ENCODE assay signal across 11 mouse cellular contexts in the genomic region with DNA sequence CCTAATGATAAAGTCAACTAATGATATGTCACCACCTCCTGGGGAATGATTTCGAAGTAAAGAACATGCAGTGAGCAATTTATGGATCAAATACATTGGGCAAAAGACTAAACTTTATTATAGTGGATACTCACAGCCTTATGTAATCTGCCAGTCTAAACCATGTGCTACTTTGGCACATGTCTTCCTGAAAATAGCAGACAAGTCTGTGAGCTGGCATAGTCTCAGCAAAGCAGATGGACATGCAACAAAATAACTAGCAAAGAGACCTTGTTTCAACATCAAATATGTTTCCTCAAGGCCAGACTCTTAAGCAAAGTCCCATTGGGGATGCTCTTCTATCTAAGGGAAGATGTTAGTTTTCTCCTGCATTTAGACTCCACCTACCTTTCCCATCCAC.
DNase-seq lines count a peak whose midpoint lies in the region.
"Had no signal": no experiment of that assay in that cellular context is flagged by ENCODE, and none has a peak within 500 bp of the region (broad histone marks: within the 10 kb centered on the region; RNA-seq: fewer than 3 reads in every experiment).

No protein-coding gene starts in this region.

- intact Hi-C loops in left cerebral cortex, postnatal 4 days (cut with DNase I), result no loop called here

- peak; percentile 20 to 28 for DNase-seq in left cerebral cortex, adult 18-20 months (ENCODE audit: low spot score in 2 of 2)
- no peak for DNase-seq in left cerebral cortex, postnatal 4 days
- DNase-seq in cerebellum, adult 9-10 months, result peak; percentile 60
- DNase-seq in layer of hippocampus, adult 9-10 months (ENCODE audit: low spot score), result peak; percentile 39
- no peak for DNase-seq in heart, adult 8-10 months (ENCODE audit: low spot score)
- no peak for DNase-seq in MN1 (ENCODE audit: low spot score)
- DNase-seq in lung, postnatal 25 days (ENCODE audit: low spot score), result no peak
- DNase-seq: heart, postnatal 10 days; liver, embryonic 13.5 days; lung, postnatal 14 days; thymus, postnatal 14 days had no signal

Comparison
In these comparisons a context has a peak if more than half of its experiments do, and no peak if none do; other contexts are left out.
1. DNase-seq: peak in left cerebral cortex, adult 18-20 months (2 of 2), cerebellum, adult 9-10 months (single experiment) and layer of hippocampus, adult 9-10 months (single experiment); none in left cerebral cortex, postnatal 4 days (single experiment), heart, adult 8-10 months (single experiment), MN1 (single experiment) and lung, postnatal 25 days (single experiment).